Mouse (Mus musculus) stomach, embryonic 14.5 days (tissue): Measurements from ENCODE around the gene Baz2b. TPM values are rescaled to one million over a fixed set of nuclear protein-coding genes. Genes with fewer than 3 reads are reported as not detected.

Source experiments
- ATAC-seq: fragments of 200-750 bp; cut with Nextera tagmentation; 2 replicates; pipeline ENCODE4 v1.8.0; 2017; ENCODE audit warnings: low read depth, moderate TSS enrichment; ENCODE audit not compliant: insufficient number of reproducible peaks, insufficient read depth, low FRiP score
- H3K27ac ChIP-seq: fragments of 300-500 bp; sonication (generic); 2 replicates; pipeline ENCODE4 v1.5.1; 2014; ENCODE audit warnings: mild to moderate bottlenecking, low read length, moderate library complexity, mixed read lengths
- H3K27me3 ChIP-seq: fragments of 300-500 bp; sonication (generic); 2 replicates; pipeline ENCODE4 v1.6.1; 2014; ENCODE audit warnings: low read length, control low read depth, mixed read lengths; ENCODE audit not compliant: control insufficient read depth, insufficient read depth
- H3K36me3 ChIP-seq: fragments of 300-500 bp; sonication (generic); 2 replicates; pipeline ENCODE4 v1.6.1; 2014; ENCODE audit warnings: mild to moderate bottlenecking, control low read depth, low read length, moderate library complexity, mixed read lengths; ENCODE audit not compliant: control insufficient read depth, insufficient read depth
- H3K4me1 ChIP-seq: fragments of 300-500 bp; sonication (generic); 2 replicates; pipeline ENCODE4 v1.6.1; 2014; ENCODE audit warnings: low read length, control low read depth, mixed read lengths; ENCODE audit not compliant: control insufficient read depth, insufficient read depth
- H3K4me2 ChIP-seq: fragments of 300-500 bp; sonication (generic); replicated peaks from 2 replicates; pipeline ENCODE4 v1.6.1; 2014; ENCODE audit warnings: low read depth, low read length, control low read depth
- H3K4me3 ChIP-seq: fragments of 300-500 bp; sonication (generic); 2 replicates; pipeline ENCODE4 v1.5.1; 2014; ENCODE audit warnings: low read depth, low read length, control low read depth
- H3K9ac ChIP-seq: fragments of 300-500 bp; sonication (generic); replicated peaks from 2 replicates; pipeline ENCODE4 v1.6.1; 2014; ENCODE audit warnings: low read depth, mild to moderate bottlenecking, control low read depth, low read length, moderate library complexity, mixed read lengths
- H3K9me3 ChIP-seq: fragments of 300-500 bp; sonication (generic); 2 replicates; pipeline ENCODE4 v1.6.1; 2016; ENCODE audit warnings: low read depth, low read length, control low read depth; ENCODE audit not compliant: control insufficient read depth
- WGBS: fragments of 180-500 bp; shearing (Covaris S2); extraction: QIAGEN DNeasy Blood & Tissue Kit; methylation state at CpG from one replicate; pipeline ENCODE4 v1.1.7; 2014; 5-methylcytosine and 5-hydroxymethylcytosine counted together
- polyA plus RNA-seq: library from polyadenylated mRNA; unstranded; fragments of >200 nt; fragmentation: Nextera tagmentation; extraction: Ambion mirVana; gene quantifications from 2 replicates; pipeline ENCODE4 v1.2.1, GENCODE M21; 2014

Gene Baz2b
- polyA plus RNA-seq, 1 experiment from 2014 or later: 80.0 TPM

GRCm38 (mm10) chr2:60181696-60182095, 27.9 kb downstream of the Baz2b start:
- Histone ChIP-seq H3K9ac (no peak overlapping the region), H3K4me1 (no peaks in the 10 kb centered on the region), H3K4me3 (no peak overlapping the region), H3K27me3 (no peaks in the 10 kb centered on the region), H3K27ac (no peak overlapping the region), H3K9me3 (no peaks in the 10 kb centered on the region), H3K4me2 (no peak overlapping the region), H3K36me3 (no peaks in the 10 kb centered on the region)
- no peak for ATAC-seq
- WGBS: 48% methylated on average over 2 of the region's 2 CpGs

- ATAC-seq: no peak
- no peaks in the 10 kb centered on the region for H3K27me3 ChIP-seq
- 80% methylated on average over 3 of the region's 3 CpGs for WGBS
- H3K4me3 ChIP-seq: no peak overlapping the region
- no peak overlapping the region for H3K27ac ChIP-seq
- H3K36me3 ChIP-seq: no peaks in the 10 kb centered on the region
- no peaks in the 10 kb centered on the region; the same call in 1 of the 2 replicates for H3K9me3 ChIP-seq
- no peaks in the 10 kb centered on the region for H3K4me1 ChIP-seq
- no peak overlapping the region for H3K4me2 ChIP-seq
- H3K9ac ChIP-seq: no peak overlapping the region
Observed at GRCm38 (mm10) chr2:60177490-60177889, 32.1 kb downstream of the Baz2b start.

- H3K36me3 ChIP-seq: no peaks in the 10 kb centered on the region
- H3K9me3 ChIP-seq: no peaks in the 10 kb centered on the region; the same call in 1 of the 2 replicates
- H3K27ac ChIP-seq: no peak overlapping the region
- no peak overlapping the region for H3K4me2 ChIP-seq
- no peaks in the 10 kb centered on the region for H3K4me1 ChIP-seq
- H3K9ac ChIP-seq: no peak overlapping the region
- no peaks in the 10 kb centered on the region for H3K27me3 ChIP-seq
- ATAC-seq: no peak
- WGBS: 74% methylated on average over 5 of the region's 5 CpGs
- no peak overlapping the region for H3K4me3 ChIP-seq
Observed at GRCm38 (mm10) chr2:60176087-60176486, 33.6 kb downstream of the Baz2b start.

GRCm38 (mm10) chr2:60175078-60175477, 34.6 kb downstream of the Baz2b start:
- no peak overlapping the region for H3K9ac ChIP-seq
- no peak overlapping the region for H3K4me3 ChIP-seq
- H3K27me3 ChIP-seq: no peaks in the 10 kb centered on the region
- no peak for ATAC-seq
- no peak overlapping the region for H3K27ac ChIP-seq
- H3K36me3 ChIP-seq: no peaks in the 10 kb centered on the region
- H3K9me3 ChIP-seq: no peaks in the 10 kb centered on the region; the same call in 1 of the 2 replicates
- H3K4me2 ChIP-seq: no peak overlapping the region
- 92% methylated on average over 2 of the region's 4 CpGs for WGBS
- H3K4me1 ChIP-seq: no peaks in the 10 kb centered on the region

- H3K4me2 ChIP-seq: no peak overlapping the region
- ATAC-seq: no peak
- no peaks in the 10 kb centered on the region for H3K4me1 ChIP-seq
- no peak overlapping the region for H3K27ac ChIP-seq
- no peaks in the 10 kb centered on the region; the same call in 1 of the 2 replicates for H3K9me3 ChIP-seq
- 89% methylated on average over 4 of the region's 4 CpGs for WGBS
- no peak overlapping the region for H3K4me3 ChIP-seq
- H3K27me3 ChIP-seq: no peaks in the 10 kb centered on the region
- no peak overlapping the region for H3K9ac ChIP-seq
- no peaks in the 10 kb centered on the region for H3K36me3 ChIP-seq
Observed at GRCm38 (mm10) chr2:60173595-60173994, 36.0 kb downstream of the Baz2b start.

- no peak for ATAC-seq
Observed at GRCm38 (mm10) chr2:60173190-60173589, 36.4 kb downstream of the Baz2b start.

GRCm38 (mm10) chr2:60172531-60172914, 37.1 kb downstream of the Baz2b start:
- no peak overlapping the region for H3K27ac ChIP-seq
- no peak overlapping the region for H3K9ac ChIP-seq
- H3K36me3 ChIP-seq: no peaks in the 10 kb centered on the region
- H3K4me2 ChIP-seq: no peak overlapping the region
- no peaks in the 10 kb centered on the region for H3K4me1 ChIP-seq
- H3K9me3 ChIP-seq: no peaks in the 10 kb centered on the region; the same call in 1 of the 2 replicates
- ATAC-seq: no peak
- 81% methylated on average over 2 of the region's 2 CpGs for WGBS
- H3K27me3 ChIP-seq: no peaks in the 10 kb centered on the region
- no peak overlapping the region for H3K4me3 ChIP-seq

More at GRCm38 (mm10) chr2:60173190-60173589, 36.4 kb downstream of the Baz2b start:
- Histone ChIP-seq H3K4me2 (no peak overlapping the region), H3K4me3 (no peak overlapping the region), H3K36me3 (no peaks in the 10 kb centered on the region), H3K4me1 (no peaks in the 10 kb centered on the region), H3K9me3 (no peaks in the 10 kb centered on the region; the same call in 1 of the 2 replicates), H3K9ac (no peak overlapping the region), H3K27me3 (no peaks in the 10 kb centered on the region), H3K27ac (no peak overlapping the region)
- whole genome bisulfite sequencing: 60% methylated on average over 3 of the region's 3 CpGs

GRCm38 (mm10) chr2:60171786-60172530, 37.7 kb downstream of the Baz2b start:
- no peak overlapping the region for H3K4me3 ChIP-seq
- no peaks in the 10 kb centered on the region; the same call in 1 of the 2 replicates for H3K9me3 ChIP-seq
- H3K27ac ChIP-seq: no peak overlapping the region
- 64% methylated on average over 7 of the region's 7 CpGs for WGBS
- H3K4me2 ChIP-seq: no peak overlapping the region
- no peaks in the 10 kb centered on the region for H3K4me1 ChIP-seq
- ATAC-seq: no peak
- no peaks in the 10 kb centered on the region for H3K27me3 ChIP-seq
- H3K9ac ChIP-seq: no peak overlapping the region
- no peaks in the 10 kb centered on the region for H3K36me3 ChIP-seq

GRCm38 (mm10) chr2:60166878-60167277, 42.8 kb downstream of the Baz2b start:
- ATAC-seq: no peak
- H3K4me2 ChIP-seq: no peak overlapping the region
- H3K36me3 ChIP-seq: no peaks in the 10 kb centered on the region
- no peaks in the 10 kb centered on the region for H3K9me3 ChIP-seq
- H3K4me3 ChIP-seq: no peak overlapping the region
- H3K27ac ChIP-seq: no peak overlapping the region
- no peak overlapping the region for H3K9ac ChIP-seq
- no peaks in the 10 kb centered on the region for H3K4me1 ChIP-seq
- WGBS: 88% methylated on average over 4 of the region's 4 CpGs
- H3K27me3 ChIP-seq: no peaks in the 10 kb centered on the region
